Mouse (Mus musculus) kidney, adult 2 months (tissue): ENCODE results near the gene Clstn1.

ENCODE experiments used
- CTCF ChIP-seq: fragments of 200-500 bp; conservative IDR thresholded peaks from 2 replicates; pipeline ENCODE4 v1.5.1; 2011; ENCODE audit warnings: low read depth, mild to moderate bottlenecking, control low read depth, low read length, moderate library complexity, mixed read lengths; ENCODE audit not compliant: insufficient read depth, insufficient read length
- POLR2A ChIP-seq: fragments of 200-500 bp; IDR thresholded peaks from one replicate; pipeline ENCODE4 v1.6.1; 2011; ENCODE audit warnings: low read depth, low read length, control low read depth

DNA sequence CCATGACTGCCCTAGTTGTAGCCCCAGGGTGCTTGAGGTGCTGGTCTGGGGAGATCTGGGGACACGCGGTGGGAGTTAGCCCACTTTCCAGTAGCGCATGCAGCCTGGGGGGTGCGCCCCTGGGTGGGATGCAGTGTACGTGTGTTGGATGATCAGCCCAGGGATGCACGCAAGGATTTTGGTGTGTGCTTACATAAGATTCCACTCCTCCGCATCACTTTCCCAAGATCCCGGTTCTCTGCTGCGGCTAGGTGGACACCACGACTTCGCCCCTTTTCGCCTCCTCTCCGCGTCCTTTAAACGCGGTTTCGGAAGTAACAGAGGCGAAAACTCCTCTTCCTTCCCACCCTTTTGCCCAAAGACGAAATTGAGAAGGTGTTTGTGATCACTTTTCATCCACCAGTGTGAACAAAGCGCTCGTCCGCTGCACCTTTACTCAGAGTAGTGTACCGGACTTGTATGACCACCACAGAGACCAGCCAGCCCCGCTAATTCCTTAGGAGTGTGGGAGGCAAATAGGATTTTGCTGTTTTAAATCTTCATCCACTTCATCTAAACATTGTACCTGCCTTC, 1.4 kb downstream of the Clstn1 start:
- no peak for TF ChIP-seq CTCF
- TF ChIP-seq POLR2A: no peak
